Mouse (Mus musculus): ENCODE measurements at regions not wholly inside any gene's neighbourhood (a gene's known extent, or its start where the extent isn't known, plus 50 kb on each side); places are given as distances from the start of the nearest gene placed in this dataset.

GRCm38 (mm10) chr7:137750741-137751140, 313.3 kb downstream of the Glrx3 start:
- no peak for DNase-seq (ENCODE audit: low spot score)

DNA sequence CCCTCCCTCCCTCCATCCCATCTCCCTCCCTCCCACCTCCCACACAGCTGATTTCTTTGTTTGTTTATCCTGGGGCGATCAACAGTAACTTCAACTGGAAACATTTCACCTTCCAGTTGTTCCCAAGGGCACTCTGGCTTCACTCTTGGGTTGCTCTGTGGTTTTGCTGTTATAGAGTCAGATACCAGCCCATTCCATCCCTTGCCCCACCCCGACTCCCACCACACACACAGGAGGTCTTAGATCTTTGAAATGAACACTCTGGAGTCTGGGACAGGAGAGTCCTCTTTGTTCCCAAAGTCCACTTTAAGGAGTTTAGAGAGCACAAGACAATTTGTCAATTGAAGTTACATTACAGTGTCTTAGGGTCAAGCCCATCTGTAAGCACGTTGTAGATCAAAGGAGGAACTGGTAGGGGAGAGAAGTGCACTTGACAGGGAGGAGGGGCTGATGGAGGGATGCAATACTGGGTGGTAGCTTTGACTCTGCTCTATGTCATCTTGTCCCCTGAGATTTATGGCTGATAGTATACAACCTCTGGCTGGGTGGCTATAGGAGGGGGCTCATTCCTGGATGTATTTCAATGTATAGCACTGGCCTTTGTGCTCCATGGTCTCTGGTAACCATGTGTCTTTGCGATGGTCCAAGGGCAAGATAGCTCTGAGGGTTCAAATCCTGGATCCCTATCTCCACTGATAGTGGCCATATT, 313.9 kb downstream of the Glrx3 start:
- DNase-seq (ENCODE audit: low spot score) = no peak

- DNase-seq (ENCODE audit: low spot score) = no peak
Measured at GRCm38 (mm10) chr7:137765961-137766360, 328.5 kb downstream of the Glrx3 start.

- DNase-seq (ENCODE audit: low spot score) = no peak
Measured at GRCm38 (mm10) chr7:137766721-137767120, 329.3 kb downstream of the Glrx3 start.

DNA sequence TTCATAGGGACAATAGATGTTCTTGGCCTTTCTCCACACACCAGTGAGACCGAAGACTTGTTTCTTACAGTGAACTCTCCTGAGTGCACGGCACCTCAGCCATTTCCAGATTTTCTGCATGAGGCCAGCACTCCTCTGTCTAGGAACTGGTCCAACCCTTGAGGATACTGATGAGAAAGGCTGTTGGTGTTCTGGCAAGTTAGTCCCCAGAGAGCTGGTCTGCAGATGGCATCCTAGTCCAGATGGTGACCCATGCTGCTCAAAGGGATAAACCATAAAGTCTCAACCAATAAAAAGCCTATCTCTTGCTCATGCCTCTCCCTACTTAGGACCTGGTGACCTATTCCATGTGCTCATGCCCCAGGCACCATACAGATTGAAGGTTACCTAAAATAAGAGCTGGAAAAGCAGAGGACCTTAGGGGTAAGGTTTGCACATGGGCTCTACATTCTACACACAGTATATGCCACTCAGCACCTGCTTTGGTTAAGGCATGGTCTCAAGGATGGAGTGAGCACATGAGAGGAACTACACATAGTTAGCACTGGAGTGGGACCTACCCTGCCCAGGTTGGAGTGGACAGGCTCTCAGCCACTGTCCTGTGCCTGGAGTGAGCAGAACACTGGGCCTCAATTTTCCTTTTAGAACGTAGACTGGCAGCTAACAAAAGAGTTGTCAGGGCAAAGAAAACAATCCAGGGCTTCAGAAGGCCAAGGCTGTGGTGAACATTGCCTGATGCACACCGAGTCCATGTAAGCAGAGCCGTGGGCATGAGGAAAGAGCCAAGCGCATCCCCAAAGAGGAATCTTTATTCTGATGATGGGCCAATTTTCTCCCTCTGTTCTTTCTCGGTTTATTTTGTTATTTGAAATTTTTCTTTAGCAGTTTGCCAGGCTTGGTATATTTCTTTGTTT, 335.9 kb downstream of the Glrx3 start:
- DNase-seq (ENCODE audit: low spot score) = no peak

DNA sequence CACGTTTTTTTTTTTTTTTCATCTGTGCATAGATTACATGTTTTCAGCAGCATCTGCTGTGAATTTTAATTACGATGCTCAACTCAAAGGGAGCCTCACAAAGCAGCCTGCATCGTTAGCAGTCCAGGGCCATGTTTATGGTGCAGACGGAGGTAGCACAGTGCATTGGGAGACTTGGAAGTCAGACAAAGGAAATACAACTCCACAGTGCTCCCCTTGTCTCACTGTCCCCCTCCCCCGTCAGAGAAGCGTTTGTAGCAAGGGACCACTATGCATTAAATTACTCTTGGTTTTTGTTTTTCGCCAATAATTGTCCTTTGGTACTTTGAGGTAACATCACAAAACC, 336.5 kb downstream of the Glrx3 start:
- DNase-seq (ENCODE audit: low spot score) = no peak

DNA sequence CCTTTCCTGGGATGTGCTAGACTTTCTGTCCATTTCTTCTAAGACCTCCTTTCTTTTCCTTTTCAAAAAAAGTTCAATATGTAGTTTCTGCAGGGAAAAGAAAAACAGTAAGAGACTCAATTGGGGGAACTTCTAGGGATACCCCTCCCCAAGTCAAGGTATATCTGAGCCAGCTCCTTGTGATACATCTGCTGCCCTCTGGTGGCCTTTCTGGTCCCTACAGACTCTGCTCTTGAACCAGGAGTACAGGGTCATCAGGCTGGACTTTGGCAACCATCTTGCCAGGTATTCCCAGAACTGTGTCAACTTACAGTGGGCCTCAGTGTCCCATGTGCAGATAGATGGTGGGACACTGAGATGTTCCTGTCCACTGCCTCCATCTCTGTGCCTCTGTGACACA, 346.5 kb downstream of the Glrx3 start:
- DNase-seq (ENCODE audit: low spot score) = peak; percentile 15

GRCm38 (mm10) chr7:137805361-137805760, 367.9 kb downstream of the Glrx3 start:
- peak; percentile 2 for DNase-seq (ENCODE audit: low spot score)

DNA sequence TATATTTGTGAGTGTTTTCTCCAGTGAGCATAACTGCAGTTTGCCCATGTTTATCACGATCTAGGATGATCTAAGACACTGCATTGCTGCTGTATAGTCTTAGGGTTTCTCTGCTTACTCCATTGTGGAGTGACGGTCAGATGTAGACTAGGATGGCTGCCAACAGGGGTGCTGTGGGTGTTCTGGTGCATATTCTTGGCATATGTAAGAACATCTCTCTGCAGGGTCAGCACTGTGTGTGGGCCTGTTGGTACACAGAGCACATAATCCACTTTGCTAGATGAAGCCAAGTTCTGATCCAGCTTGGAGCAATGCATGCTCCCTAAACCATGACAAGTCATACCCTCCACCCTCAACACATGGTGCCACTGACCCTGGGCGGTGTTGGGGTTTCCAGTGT, 375.4 kb downstream of the Glrx3 start:
- no peak for DNase-seq (ENCODE audit: low spot score)

- no peak for DNase-seq (ENCODE audit: low spot score)
Measured at GRCm38 (mm10) chr7:137840520-137840919, 403.1 kb downstream of the Glrx3 start.

GRCm38 (mm10) chr7:137841044-137841443, 403.6 kb downstream of the Glrx3 start:
- no peak for DNase-seq (ENCODE audit: low spot score)

DNA sequence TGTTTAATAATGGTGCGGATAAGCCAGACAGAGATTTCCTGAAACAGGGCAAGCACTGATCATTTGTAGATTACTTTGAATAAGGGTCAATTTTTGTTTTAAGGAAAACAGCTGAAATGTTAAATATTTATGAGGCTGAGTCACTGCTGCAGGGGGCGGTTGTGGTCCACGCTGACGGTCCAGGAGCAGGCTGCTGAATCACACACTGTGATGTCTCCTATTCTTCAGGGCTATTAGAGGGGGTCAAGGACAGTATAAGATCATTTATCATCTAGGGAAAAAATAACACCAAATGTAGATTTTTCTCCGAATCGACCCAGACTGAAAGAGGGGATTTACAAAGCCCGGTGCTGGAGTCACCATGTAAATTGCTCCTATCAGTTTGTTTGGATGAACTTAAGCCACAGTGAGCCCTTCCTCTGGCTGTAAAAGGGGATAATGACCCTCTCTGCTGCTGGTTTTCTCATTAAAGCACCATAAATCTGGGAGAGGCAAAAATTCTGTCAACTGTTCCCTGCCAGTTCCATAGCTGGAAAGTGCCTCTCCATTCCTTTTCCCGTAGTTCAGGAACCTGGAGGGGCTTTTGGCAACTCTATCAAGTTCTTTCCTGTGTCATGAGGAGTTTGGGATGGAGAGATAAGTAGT, 404.2 kb downstream of the Glrx3 start:
- DNase-seq (ENCODE audit: low spot score) = no peak

DNA sequence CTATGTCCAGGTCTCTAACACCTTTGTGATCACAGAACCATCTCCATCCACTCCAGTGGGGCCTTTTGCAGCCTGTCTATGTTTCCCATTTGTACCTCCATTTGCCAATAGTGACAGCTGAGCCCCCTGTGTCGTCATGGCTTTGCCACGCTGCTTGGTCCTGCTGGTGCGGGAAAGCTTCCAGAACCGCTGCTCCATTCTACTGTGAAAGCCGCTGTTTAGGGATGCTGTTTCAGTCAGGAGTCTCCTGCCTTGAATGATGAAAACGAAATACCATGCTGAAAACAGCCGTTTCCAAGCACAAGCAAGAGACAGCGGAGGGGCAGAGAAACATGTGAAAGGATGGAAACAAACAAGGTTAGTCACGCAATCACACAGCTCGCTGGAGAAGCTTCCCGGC, 410.4 kb downstream of the Glrx3 start:
- DNase-seq (ENCODE audit: low spot score) = no peak

- DNase-seq (ENCODE audit: low spot score) = no peak
Measured at GRCm38 (mm10) chr7:137851061-137851460, 413.6 kb downstream of the Glrx3 start.

GRCm38 (mm10) chr7:137859681-137860080, 422.3 kb downstream of the Glrx3 start:
- DNase-seq (ENCODE audit: low spot score) = no peak

- DNase-seq (ENCODE audit: low spot score) = no peak
Measured at GRCm38 (mm10) chr7:137860520-137860919, 423.1 kb downstream of the Glrx3 start.

DNA sequence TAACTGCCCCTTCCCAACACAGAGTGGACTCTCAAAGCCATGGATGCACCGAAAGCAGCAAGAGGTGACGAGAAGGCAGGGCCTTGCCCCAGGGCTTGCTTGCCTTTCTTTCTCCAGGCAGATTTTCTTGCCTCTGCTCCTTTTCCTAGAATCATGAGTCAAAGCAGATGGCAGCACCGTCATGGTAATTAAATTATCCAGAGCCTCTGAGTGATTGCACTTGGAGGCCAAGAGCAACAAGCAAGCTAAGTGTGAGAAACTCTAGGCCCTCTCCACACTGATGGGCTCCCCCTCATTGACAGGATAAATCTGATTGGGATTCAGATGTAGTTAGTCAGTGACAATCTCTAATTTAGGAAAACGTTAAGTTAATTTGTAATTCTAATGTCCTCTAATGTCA, 427.5 kb downstream of the Glrx3 start:
- DNase-seq (ENCODE audit: low spot score) = no peak

DNA sequence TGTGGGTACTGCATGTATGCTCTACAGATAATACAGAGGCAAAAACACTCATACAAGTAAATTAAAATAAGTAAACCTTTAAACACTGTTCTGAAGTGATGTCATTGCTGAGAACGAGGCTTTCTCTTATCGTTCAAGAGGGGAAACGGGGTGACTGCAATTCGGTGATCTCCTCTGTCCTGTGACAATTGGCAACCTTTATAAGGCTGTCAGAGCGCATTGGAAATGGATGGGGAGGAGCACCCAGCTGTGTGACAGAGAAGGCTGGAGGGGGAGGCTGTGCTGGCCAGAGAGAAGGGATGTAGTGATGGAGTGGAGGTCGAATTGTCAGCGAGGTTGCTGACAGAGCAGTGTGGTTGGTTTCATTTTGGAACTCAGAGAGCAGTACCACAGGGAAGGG, 428.0 kb downstream of the Glrx3 start:
- DNase-seq (ENCODE audit: low spot score) = no peak

DNA sequence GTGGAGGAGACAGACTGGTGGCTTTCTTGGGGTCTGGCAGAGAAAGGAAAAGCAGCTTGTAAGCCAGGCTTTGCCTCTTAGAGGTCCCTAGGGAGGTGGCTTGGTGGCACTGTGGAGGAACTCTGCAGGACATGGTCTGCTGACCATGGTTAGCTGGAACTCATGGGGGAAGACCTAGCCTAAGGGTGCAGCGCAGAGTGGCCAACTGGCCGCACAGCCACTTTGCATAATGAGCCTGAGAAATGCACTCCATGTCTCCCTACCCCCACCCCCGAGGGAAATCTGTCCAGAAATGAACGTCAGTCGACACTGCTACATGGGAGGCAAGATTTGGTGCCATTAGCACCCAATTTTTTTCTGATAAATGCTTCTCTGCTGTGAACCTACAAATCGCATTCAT, 429.5 kb downstream of the Glrx3 start:
- DNase-seq (ENCODE audit: low spot score) = no peak

DNA sequence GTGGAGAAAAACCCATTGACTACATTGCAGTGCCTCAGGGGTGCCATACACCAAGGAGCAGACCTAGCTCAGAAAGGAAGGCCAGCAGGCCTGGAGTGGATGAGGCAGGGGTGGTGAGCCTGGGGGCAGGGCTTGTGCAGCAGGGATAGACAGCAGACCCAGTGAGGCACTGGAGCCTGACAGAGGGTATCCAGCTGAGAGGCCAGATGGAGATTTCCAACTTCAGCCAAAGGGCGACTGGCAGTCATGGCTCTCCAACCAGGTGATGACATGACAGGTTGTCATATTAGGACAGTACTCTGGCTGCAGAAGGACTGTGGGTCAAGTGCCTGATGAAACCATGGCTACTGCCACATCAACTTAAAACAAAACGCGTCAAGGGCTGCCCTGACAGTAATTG, 431.1 kb downstream of the Glrx3 start:
- DNase-seq (ENCODE audit: low spot score) = no peak

DNA sequence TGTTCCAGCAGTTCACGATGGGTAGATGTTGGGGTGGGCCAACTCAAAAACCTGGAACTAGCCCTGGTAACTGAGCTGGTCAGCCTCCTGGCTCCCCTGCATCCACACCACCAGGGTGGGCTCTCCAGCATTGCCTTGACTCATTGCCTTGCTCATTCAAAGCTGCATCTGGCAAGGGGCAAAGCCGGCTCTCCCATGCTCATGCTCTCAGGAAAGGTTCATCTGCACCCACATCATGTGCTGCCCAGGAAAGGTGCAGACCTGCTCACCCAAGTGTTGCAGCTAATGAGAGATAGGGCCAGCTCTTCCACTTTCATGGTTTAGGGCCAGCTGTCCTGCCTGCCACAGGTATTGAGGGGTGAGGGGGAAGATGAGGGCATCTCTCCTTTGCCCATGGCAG, 437.9 kb downstream of the Glrx3 start:
- no peak for DNase-seq (ENCODE audit: low spot score)

DNA sequence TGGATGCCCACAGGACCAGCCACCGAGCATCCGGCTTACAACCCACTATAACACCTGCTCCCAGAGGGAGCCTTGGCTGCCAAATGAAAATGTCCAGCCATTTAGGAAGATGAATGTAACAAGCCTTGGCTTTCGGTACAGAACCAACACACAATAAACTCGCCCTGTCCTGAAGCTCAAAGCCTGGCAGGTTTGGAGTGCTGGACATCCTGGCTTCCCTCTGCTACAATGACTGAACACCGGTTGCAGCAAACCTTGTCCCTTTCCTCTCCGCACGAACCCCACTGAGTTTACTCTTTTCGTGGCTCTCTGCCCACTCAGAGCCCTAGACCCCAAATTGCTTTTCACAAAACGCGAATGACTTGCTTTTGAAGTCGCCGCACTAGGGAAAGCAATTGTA, 441.9 kb downstream of the Glrx3 start:
- DNase-seq (ENCODE audit: low spot score) = no peak

DNA sequence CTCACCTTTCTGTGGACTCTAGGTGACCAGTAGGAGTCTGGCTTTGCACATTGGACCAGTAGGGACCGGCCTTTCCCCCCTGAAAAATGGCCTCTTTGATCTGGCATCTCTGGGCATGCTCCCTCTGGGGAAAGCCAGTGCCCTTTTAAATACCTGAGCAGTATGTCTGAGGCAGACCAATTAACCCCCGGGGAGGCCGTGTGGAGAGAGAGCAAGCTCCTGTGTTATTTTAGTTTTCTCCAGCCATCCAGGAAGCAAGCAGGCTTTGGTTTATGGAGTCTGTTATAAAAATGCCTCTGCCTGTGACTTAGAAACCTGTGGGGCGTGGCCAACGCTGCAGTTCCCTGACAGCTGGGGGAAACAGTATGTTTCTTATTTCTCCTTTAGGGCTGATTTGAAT, 445.5 kb downstream of the Glrx3 start:
- no peak for DNase-seq (ENCODE audit: low spot score)
